Mouse (Mus musculus) right cerebral cortex, postnatal 14 days (tissue): ENCODE measurements around the gene Spx.

ENCODE experiments used
- DNase-seq: peaks from one replicate; pipeline ENCODE4 v3.0.0; 2022

The Spx gene

GRCm38 (mm10) chr6:142451381-142451780 is 38.1 kb downstream of the Spx start:
- DNase-seq = no peak

- no peak for DNase-seq
These were observed 40.1 kb downstream of the Spx start for GRCm38 (mm10) chr6:142453311-142453710.

- no peak for DNase-seq
These were observed 42.2 kb downstream of the Spx start for GRCm38 (mm10) chr6:142455314-142455996.

GRCm38 (mm10) chr6:142458010-142458409 is 44.8 kb downstream of the Spx start:
- no peak for DNase-seq

- no peak for DNase-seq
These were observed 45.9 kb downstream of the Spx start for GRCm38 (mm10) chr6:142459017-142459678.

- DNase-seq = no peak
These were observed 49.0 kb downstream of the Spx start for GRCm38 (mm10) chr6:142462194-142462593.
